Mouse (Mus musculus) megakaryocyte progenitor cell, adult 5-6 weeks (primary cell): ENCODE results near the gene 9530053A07Rik. TPM values are rescaled to one million over a fixed set of nuclear protein-coding genes. Genes with fewer than 3 reads are reported as not detected.
"Not testable (repeated sequence)": the region's sequence is repeated elsewhere in the genome, so short reads cannot be mapped to it uniquely, and the experiment has no call there.

ENCODE experiments used
- ATAC-seq: replicated peaks from 2 replicates; pipeline ENCODE4 v1.8.0; 2016; ENCODE audit warnings: mild to moderate bottlenecking, moderate TSS enrichment, inconsistent platforms; ENCODE audit not compliant: poor library complexity
- total RNA-seq, 2 experiments: library from RNA; stranded (forward) in 1 of 2; stranded (reverse) in 1 of 2; fragments of 157-497, 149-512 nt in 1 of 2; fragments of 200-1000 nt in 1 of 2; gene quantifications; 2 replicates each; pipeline versions ENCODE4 v1.2.3 to v1.2.4; 2015 to 2017

Gene 9530053A07Rik
- total RNA-seq (2015) (not detected in 2 replicates), total RNA-seq (2017) (not detected in 2 replicates)

- ATAC-seq, result no peak
Observed at GRCm38 (mm10) chr7:28129166-28129565, at the start of gene 9530053A07Rik. Gene 9530053A07Rik (plus strand): TSS chr7:28129466.

GRCm38 (mm10) chr7:28084215-28084614 lies 45.1 kb upstream of the 9530053A07Rik start:
- no peak for ATAC-seq

GRCm38 (mm10) chr7:28086236-28086635 lies 43.0 kb upstream of the 9530053A07Rik start:
- no peak for ATAC-seq

- no peak for ATAC-seq
Observed at GRCm38 (mm10) chr7:28093541-28093940, 35.7 kb upstream of the 9530053A07Rik start.

GRCm38 (mm10) chr7:28099101-28099500 lies 30.2 kb upstream of the 9530053A07Rik start:
- ATAC-seq, result no peak

- peak; percentile 46; the same call in 1 of the 2 replicates for ATAC-seq
Observed at GRCm38 (mm10) chr7:28100596-28101590, 28.4 kb upstream of the 9530053A07Rik start.

- not testable (repeated sequence) for ATAC-seq
Observed at GRCm38 (mm10) chr7:28102936-28103335, 26.3 kb upstream of the 9530053A07Rik start.

GRCm38 (mm10) chr7:28104670-28105069 lies 24.6 kb upstream of the 9530053A07Rik start:
- ATAC-seq, result no peak

- ATAC-seq, result no peak
Observed at GRCm38 (mm10) chr7:28106241-28106640, 23.0 kb upstream of the 9530053A07Rik start.

GRCm38 (mm10) chr7:28114648-28115047 lies 14.6 kb upstream of the 9530053A07Rik start:
- no peak for ATAC-seq

GRCm38 (mm10) chr7:28137613-28138012 lies 8.3 kb downstream of the 9530053A07Rik start:
- ATAC-seq, result peak; percentile 57; the same call in 1 of the 2 replicates

- ATAC-seq, result peak; percentile 71
Observed at GRCm38 (mm10) chr7:28148263-28148662, 19.0 kb downstream of the 9530053A07Rik start.

GRCm38 (mm10) chr7:28149841-28150240 lies 20.6 kb downstream of the 9530053A07Rik start:
- no peak for ATAC-seq

- ATAC-seq, result peak; percentile 69
Observed at GRCm38 (mm10) chr7:28151584-28152221, 22.4 kb downstream of the 9530053A07Rik start.

- not testable (repeated sequence) for ATAC-seq
Observed at GRCm38 (mm10) chr7:28153595-28153994, 24.3 kb downstream of the 9530053A07Rik start.

- ATAC-seq, result no peak
Observed at GRCm38 (mm10) chr7:28159292-28159691, 30.0 kb downstream of the 9530053A07Rik start.

- ATAC-seq, result no peak
Observed at GRCm38 (mm10) chr7:28159893-28160292, 30.6 kb downstream of the 9530053A07Rik start.

- ATAC-seq, result no peak
Observed at GRCm38 (mm10) chr7:28161163-28161749, 32.0 kb downstream of the 9530053A07Rik start.

- no peak for ATAC-seq
Observed at GRCm38 (mm10) chr7:28165406-28165805, 36.1 kb downstream of the 9530053A07Rik start.

GRCm38 (mm10) chr7:28168320-28169115 lies 39.3 kb downstream of the 9530053A07Rik start:
- peak; percentile 75 for ATAC-seq
